Mouse (Mus musculus) cerebellum, postnatal 25 days (tissue): ENCODE measurements around the gene Gm42878.

Experiments used
- DNase-seq, 2 experiments: peaks; one replicate each; pipeline ENCODE4 v3.0.0; 2021; ENCODE audit warnings: mixed read lengths in 2 of 2

Gene Gm42878

DNA sequence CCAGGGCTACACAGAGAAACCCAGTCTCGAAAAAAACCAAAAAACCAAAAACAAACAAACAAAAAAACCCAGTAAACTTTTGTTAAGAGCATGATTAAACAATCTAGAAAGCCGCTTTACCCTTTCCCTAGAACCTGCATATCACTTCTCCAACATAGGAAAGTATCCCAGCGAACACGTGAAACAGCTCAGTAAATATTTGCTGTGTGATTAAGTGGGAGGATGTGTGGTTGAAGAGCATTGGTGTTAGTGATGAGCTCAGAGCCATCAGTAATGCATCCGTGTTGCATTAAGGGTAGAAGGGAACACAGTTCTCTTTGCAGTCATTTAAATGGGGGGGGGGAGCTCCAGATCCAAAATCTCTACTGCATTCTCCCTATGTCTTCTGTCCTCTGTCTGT lies 60.5 kb downstream of the Gm42878 start:
- no peak for DNase-seq

DNA sequence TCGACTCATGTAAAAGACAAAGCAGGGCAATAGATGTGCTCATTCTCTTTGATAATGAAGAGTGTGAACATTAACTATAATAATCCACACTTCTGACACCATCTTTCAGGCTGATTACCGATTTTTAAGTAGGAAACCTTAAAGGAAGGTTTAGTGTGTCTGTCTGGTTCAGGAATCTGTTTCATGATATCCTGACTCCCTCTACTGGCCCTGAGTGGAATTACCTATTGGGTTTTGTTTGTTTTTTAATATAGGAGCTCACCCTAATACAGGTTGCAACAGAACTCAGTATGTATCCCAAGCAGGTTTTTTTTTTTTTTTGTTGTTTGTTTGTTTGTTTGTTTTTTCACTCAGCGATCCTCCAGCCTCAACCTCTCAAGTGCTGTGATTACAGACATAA lies 67.6 kb downstream of the Gm42878 start:
- peak in 1 of 2 experiments; percentile 52 for DNase-seq

DNA sequence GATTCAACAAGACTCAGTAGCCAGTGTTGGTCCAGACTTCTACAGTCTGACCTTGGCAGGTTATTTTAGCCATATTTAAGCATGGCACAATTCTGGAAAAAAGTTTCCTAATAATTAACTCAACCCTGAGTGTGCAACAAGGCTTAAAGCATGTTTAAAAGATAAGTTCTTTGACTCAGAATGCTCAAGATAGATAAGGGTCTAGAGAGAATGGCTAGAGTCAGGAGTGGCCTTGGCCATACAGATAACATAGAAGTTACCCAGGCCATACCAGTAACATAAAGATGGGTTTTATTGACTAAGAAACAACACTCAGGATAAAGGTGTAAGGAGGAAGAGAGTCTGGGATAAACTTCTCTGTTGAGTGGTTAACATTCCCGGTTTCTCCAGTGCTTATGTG lies 69.2 kb downstream of the Gm42878 start:
- no peak for DNase-seq

DNA sequence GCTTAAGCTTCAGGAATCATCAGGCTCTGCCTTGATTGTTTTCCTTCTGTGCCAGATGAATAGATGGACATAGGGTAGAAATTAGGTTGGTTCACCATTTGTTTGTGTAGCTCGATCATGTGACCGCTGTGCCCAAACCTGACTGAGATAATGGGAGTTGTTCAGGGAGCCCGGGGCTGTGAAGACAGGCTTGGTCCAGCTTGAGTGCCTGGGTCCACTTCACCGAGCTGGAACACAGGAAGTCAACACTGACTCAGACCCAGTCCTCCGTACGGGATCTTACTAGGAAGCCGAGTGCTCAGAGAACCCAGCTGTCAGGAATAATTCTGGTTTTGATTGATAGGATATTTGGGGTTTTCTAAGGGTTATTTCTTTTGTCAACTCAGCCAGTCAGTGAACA lies 70.7 kb downstream of the Gm42878 start:
- no peak for DNase-seq

DNA sequence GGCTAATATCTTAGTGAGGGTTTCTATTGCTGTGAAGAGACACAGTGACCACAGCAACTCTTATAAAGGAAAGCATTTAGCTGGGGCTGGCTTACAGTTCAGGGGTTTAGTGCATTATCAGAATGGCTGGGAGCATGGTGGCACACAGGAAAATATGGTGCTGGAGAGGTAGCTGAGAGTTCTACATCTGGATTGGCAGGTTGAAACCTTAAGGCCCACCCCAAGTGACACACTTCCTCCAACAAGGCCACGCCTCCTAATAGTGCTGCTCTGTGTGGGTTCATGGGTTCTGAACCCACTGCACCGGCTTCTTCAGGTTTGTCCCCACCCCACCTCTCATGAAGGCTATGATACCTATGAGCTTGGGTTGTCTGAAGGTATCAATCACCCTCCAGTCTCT lies 72.9 kb downstream of the Gm42878 start:
- DNase-seq: no peak

DNA sequence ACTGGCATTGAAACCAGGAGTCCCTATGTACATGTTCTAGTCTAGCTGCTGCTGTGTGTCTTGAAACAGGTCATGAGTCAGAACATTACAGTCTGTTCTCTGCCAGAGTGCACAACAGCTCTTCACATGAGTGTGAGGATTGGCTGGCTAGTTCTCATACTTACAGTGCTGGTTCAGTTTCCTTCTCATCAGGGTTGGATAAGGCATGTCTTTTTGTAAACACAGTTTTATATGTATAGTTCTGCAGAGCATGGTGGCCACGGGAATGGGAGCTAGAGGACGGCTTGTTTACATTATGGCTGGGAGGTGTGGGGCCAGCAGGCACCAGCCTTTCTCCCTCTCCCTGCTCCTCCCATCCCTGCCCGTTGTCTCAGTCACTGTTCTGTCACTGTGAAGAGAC lies 75.7 kb downstream of the Gm42878 start:
- DNase-seq: no peak
